Mouse (Mus musculus) midbrain, embryonic 16.5 days (tissue): ENCODE data around the gene Dazap2. TPM values are rescaled to one million over a fixed set of nuclear protein-coding genes. Genes with fewer than 3 reads are reported as not detected.
"Not testable (repeated sequence)": the region's sequence is repeated elsewhere in the genome, so short reads cannot be mapped to it uniquely, and the experiment has no call there.

ENCODE experiments used
- ATAC-seq: fragments of 200-750 bp; cut with Nextera tagmentation; 2 replicates; pipeline ENCODE4 v1.8.0; 2017; ENCODE audit warnings: moderate TSS enrichment
- H3K27ac ChIP-seq: fragments of 300-500 bp; sonication (generic); 2 replicates; pipeline ENCODE4 v1.5.1; 2014; ENCODE audit warnings: mild to moderate bottlenecking, low read length, mixed read lengths
- H3K27me3 ChIP-seq: fragments of 300-500 bp; sonication (generic); 2 replicates; pipeline ENCODE4 v1.6.1; 2014; ENCODE audit warnings: low read depth, low read length, mixed read lengths; ENCODE audit not compliant: control insufficient read depth, insufficient read depth
- H3K36me3 ChIP-seq: fragments of 300-500 bp; sonication (generic); 2 replicates; pipeline ENCODE4 v1.6.1; 2014; ENCODE audit warnings: mild to moderate bottlenecking, low read length, moderate library complexity, mixed read lengths; ENCODE audit not compliant: control insufficient read depth, insufficient read depth
- H3K4me1 ChIP-seq: fragments of 300-500 bp; sonication (generic); 2 replicates; pipeline ENCODE4 v1.6.1; 2014; ENCODE audit warnings: mild to moderate bottlenecking, low read length, mixed read lengths; ENCODE audit not compliant: control insufficient read depth, insufficient read depth
- H3K4me2 ChIP-seq: fragments of 300-500 bp; sonication (generic); 2 replicates; pipeline ENCODE4 v1.6.1; 2014; ENCODE audit warnings: mild to moderate bottlenecking, low read length, mixed read lengths
- H3K4me3 ChIP-seq: fragments of 300-500 bp; sonication (generic); 2 replicates; pipeline ENCODE4 v1.5.1; 2014; ENCODE audit warnings: low read depth, mild to moderate bottlenecking, low read length, moderate library complexity, mixed read lengths
- H3K9ac ChIP-seq: fragments of 300-500 bp; sonication (generic); 2 replicates; pipeline ENCODE4 v1.6.1; 2014; ENCODE audit warnings: low read depth, low read length, mixed read lengths
- H3K9me3 ChIP-seq: fragments of 300-500 bp; sonication (generic); replicated peaks from 2 replicates; pipeline ENCODE4 v1.6.1; 2014; ENCODE audit warnings: mild to moderate bottlenecking, low read length, mixed read lengths; ENCODE audit not compliant: control insufficient read depth, poor library complexity, severe bottlenecking
- WGBS: fragments of 180-500 bp; shearing (Covaris S2); extraction: QIAGEN DNeasy Blood & Tissue Kit; methylation state at CpG from one replicate; pipeline ENCODE4 v1.1.7; 2014; 5-methylcytosine and 5-hydroxymethylcytosine counted together
- polyA plus RNA-seq: library from polyadenylated mRNA; unstranded; fragments of >200 nt; fragmentation: Nextera tagmentation; extraction: Ambion mirVana; gene quantifications from 2 replicates; pipeline ENCODE4 v1.2.1, GENCODE M21; 2015

Gene Dazap2
- polyA plus RNA-seq, 1 experiment from 2014 or later, result 115 TPM

GRCm38 (mm10) chr15:100615825-100616220 lies 674 bp downstream of the Dazap2 start:
- H3K27me3 ChIP-seq, result no peaks in the 10 kb centered on the region
- H3K9me3 ChIP-seq, result no peaks in the 10 kb centered on the region
- H3K27ac ChIP-seq, result peak overlapping the region; percentile 96
- peak overlapping the region; percentile 91 for H3K4me2 ChIP-seq
- WGBS, result under 1% methylated on average over 37 of the region's 43 CpGs
- peak overlapping the region; percentile 83 for H3K4me3 ChIP-seq
- ATAC-seq, result peak; percentile 87
- H3K9ac ChIP-seq, result peak overlapping the region; percentile 87
- H3K36me3 ChIP-seq, result peaks cover 21% of the 10 kb centered on the region
- H3K4me1 ChIP-seq, result peaks cover 18% of the 10 kb centered on the region

GRCm38 (mm10) chr15:100616221-100616620 lies 1.1 kb downstream of the Dazap2 start:
- peak overlapping the region; percentile 91 for H3K4me2 ChIP-seq
- H3K36me3 ChIP-seq, result peaks cover 21% of the 10 kb centered on the region
- WGBS, result under 1% methylated on average over 19 of the region's 19 CpGs
- peak overlapping the region; percentile 87 for H3K9ac ChIP-seq
- no peaks in the 10 kb centered on the region for H3K9me3 ChIP-seq
- peak overlapping the region; percentile 96 for H3K27ac ChIP-seq
- H3K27me3 ChIP-seq, result no peaks in the 10 kb centered on the region
- peak; percentile 29 for ATAC-seq
- H3K4me1 ChIP-seq, result peaks cover 18% of the 10 kb centered on the region
- peak overlapping the region; percentile 83 for H3K4me3 ChIP-seq

- no peak overlapping the region for H3K4me2 ChIP-seq
- no peaks in the 10 kb centered on the region for H3K9me3 ChIP-seq
- ATAC-seq, result no peak
- H3K27me3 ChIP-seq, result no peaks in the 10 kb centered on the region
- H3K27ac ChIP-seq, result no peak overlapping the region
- H3K4me1 ChIP-seq, result peaks cover 10% of the 10 kb centered on the region
- WGBS, result 93% methylated on average over 7 of the region's 7 CpGs
- no peak overlapping the region for H3K9ac ChIP-seq
- H3K36me3 ChIP-seq, result peaks cover 21% of the 10 kb centered on the region
- no peak overlapping the region for H3K4me3 ChIP-seq
Measured at GRCm38 (mm10) chr15:100619200-100619599, 4.1 kb downstream of the Dazap2 start.

GRCm38 (mm10) chr15:100621671-100622070 lies 6.5 kb downstream of the Dazap2 start:
- peaks cover 21% of the 10 kb centered on the region for H3K36me3 ChIP-seq
- not testable (repeated sequence) for ATAC-seq, H3K4me2 ChIP-seq, H3K27me3 ChIP-seq, H3K9me3 ChIP-seq, H3K4me3 ChIP-seq, H3K4me1 ChIP-seq, H3K27ac ChIP-seq, H3K9ac ChIP-seq
- 79% methylated on average over 9 of the region's 9 CpGs for WGBS

- no peaks in the 10 kb centered on the region for H3K4me1 ChIP-seq
- no peak for ATAC-seq
- H3K9ac ChIP-seq, result no peak overlapping the region
- no peak overlapping the region for H3K27ac ChIP-seq
- WGBS, result 87% methylated on average over 7 of the region's 7 CpGs
- H3K4me2 ChIP-seq, result no peak overlapping the region
- H3K27me3 ChIP-seq, result no peaks in the 10 kb centered on the region
- H3K4me3 ChIP-seq, result no peak overlapping the region
- peaks cover 21% of the 10 kb centered on the region for H3K36me3 ChIP-seq
- H3K9me3 ChIP-seq, result no peaks in the 10 kb centered on the region
Measured at GRCm38 (mm10) chr15:100622164-100622563, 7.0 kb downstream of the Dazap2 start.

- no peak overlapping the region for H3K4me2 ChIP-seq
- no peak overlapping the region for H3K4me3 ChIP-seq
- 88% methylated on average over 9 of the region's 9 CpGs for WGBS
- H3K9me3 ChIP-seq, result no peaks in the 10 kb centered on the region
- no peaks in the 10 kb centered on the region for H3K4me1 ChIP-seq
- H3K27ac ChIP-seq, result no peak overlapping the region
- ATAC-seq, result no peak
- peaks cover 14% of the 10 kb centered on the region for H3K36me3 ChIP-seq
- no peaks in the 10 kb centered on the region for H3K27me3 ChIP-seq
- H3K9ac ChIP-seq, result no peak overlapping the region
Measured at GRCm38 (mm10) chr15:100623754-100624153, 8.6 kb downstream of the Dazap2 start.

- no peak for ATAC-seq
- Histone ChIP-seq H3K4me3 (no peak overlapping the region), H3K27me3 (no peaks in the 10 kb centered on the region), H3K4me2 (no peak overlapping the region), H3K36me3 (peaks cover 9% of the 10 kb centered on the region), H3K9ac (no peak overlapping the region), H3K9me3 (no peaks in the 10 kb centered on the region), H3K27ac (no peak overlapping the region), H3K4me1 (no peaks in the 10 kb centered on the region)
- WGBS, result 83% methylated on average over 3 of the region's 3 CpGs
Measured at GRCm38 (mm10) chr15:100624435-100624834, 9.3 kb downstream of the Dazap2 start.

- no peak for ATAC-seq
- Histone ChIP-seq H3K4me2 (no peak overlapping the region), H3K27ac (no peak overlapping the region), H3K9ac (no peak overlapping the region), H3K4me3 (no peak overlapping the region), H3K4me1 (no peaks in the 10 kb centered on the region), H3K9me3 (no peaks in the 10 kb centered on the region), H3K36me3 (no peaks in the 10 kb centered on the region), H3K27me3 (no peaks in the 10 kb centered on the region)
- WGBS, result 22% methylated on average over 10 of the region's 10 CpGs
Measured at GRCm38 (mm10) chr15:100627287-100627686, 12.1 kb downstream of the Dazap2 start.

- no peak overlapping the region for H3K4me2 ChIP-seq
- H3K4me1 ChIP-seq, result no peaks in the 10 kb centered on the region
- WGBS, result 6% methylated on average over 11 of the region's 11 CpGs
- no peaks in the 10 kb centered on the region for H3K9me3 ChIP-seq
- ATAC-seq, result no peak
- H3K27ac ChIP-seq, result no peak overlapping the region
- H3K36me3 ChIP-seq, result no peaks in the 10 kb centered on the region
- no peak overlapping the region for H3K9ac ChIP-seq
- no peaks in the 10 kb centered on the region for H3K27me3 ChIP-seq
- H3K4me3 ChIP-seq, result no peak overlapping the region
Measured at GRCm38 (mm10) chr15:100627774-100628370, 12.7 kb downstream of the Dazap2 start.
